Mouse (Mus musculus): ENCODE measurements around the gene Ecsit. TPM values are rescaled to one million over a fixed set of nuclear protein-coding genes. Genes with fewer than 3 reads are reported as not detected.
A peak's percentile ranks its signal among the peaks of the same experiment; 100 is the strongest.

Gene Ecsit
- polyA plus RNA-seq, 1 experiment from 2014 or later = 47.2 TPM

DNA sequence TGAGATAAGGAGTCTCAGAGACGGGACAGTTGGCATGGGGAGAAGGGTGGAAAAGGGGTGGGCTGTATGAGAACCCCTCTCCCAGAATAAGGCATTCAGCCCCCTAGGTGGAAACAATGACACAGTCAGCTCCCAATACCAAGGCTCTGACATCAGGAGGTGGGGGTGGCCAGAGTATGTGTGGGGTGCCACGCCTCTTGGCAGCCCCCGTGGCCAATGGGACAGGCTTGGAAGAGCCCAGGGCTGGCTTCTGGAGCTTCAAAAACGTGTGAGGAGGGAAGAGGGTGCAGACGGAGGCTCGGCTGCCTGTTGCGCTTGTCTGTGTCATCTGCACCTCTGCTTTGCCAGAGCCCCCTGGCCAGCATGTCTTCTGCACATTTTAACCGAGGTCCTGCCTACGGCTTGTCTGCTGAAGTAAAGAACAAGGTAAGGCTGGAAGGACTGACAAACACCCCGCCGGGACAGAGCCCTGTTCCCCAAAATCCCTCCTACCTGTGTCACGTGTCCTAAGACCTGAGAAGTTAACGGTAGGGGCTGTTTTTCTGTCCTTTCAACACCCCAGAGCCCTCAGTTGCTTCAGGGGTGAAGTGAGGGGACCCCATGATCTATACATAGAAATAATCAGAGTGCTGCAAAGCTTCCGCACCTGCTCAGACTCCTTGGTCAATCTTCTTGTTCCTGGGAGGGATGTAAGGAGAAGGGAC is 13.9 kb upstream of the Ecsit start, which contains the start of gene Cnn1:
Gene Cnn1 (plus strand): TSS at position 224 of the 704 bp plus-strand sequence.
- no peak within 1 kb of the TSS for H3K9ac ChIP-seq (ENCODE audit: low read length)
- 11% methylated on average over 14 of the region's 14 CpGs for WGBS
- no peak within 1 kb of the TSS for H3K27ac ChIP-seq (ENCODE audit: low read depth, low read length)
- no peak within 1 kb of the TSS for H3K4me3 ChIP-seq (ENCODE audit: low read depth, low read length)
- H3K27me3 ChIP-seq (replicated peaks; ENCODE audit: control insufficient read depth, insufficient read depth, low read length) = peaks cover 16% of the 10 kb centered on the region
- H3K9me3 ChIP-seq (replicated peaks; ENCODE audit: control insufficient read depth, low read length) = no peaks in the 10 kb centered on the region
- DNase-seq (ENCODE audit: low spot score) (peak; percentile 16), ATAC-seq (no peak)
- H3K4me2 ChIP-seq (ENCODE audit: low read length) = no peak within 1 kb of the TSS
- H3K4me1 ChIP-seq (ENCODE audit: control insufficient read depth, insufficient read depth, low read length) = peaks cover 5% of the 10 kb centered on the region; the same call in 1 of the 2 replicates
- no peaks in the 10 kb centered on the region for H3K36me3 ChIP-seq (ENCODE audit: control insufficient read depth, insufficient read depth, low read length)

DNA sequence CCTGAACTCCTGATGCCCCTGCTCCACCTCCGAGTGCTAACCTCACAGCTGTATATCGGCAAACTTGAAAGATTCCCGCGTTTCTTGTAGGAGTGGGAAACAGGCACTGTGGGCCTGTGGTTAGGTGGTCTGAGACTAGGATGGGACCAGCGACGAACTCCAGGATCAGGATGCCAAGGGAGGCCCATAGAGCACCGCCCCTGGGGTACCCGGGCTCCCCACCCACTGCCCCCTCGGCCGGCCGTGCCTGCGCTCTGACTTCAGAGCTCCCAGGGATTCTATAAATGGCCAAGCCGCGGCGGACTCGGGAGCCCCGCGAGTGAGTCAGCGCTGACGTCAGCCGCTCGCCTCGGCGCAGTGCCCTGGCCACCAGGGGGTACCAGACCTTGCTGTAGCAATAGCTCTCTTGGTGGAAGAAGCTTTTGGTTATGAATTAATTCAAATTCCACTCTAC is 10.6 kb upstream of the Ecsit start:
- H3K4me3 ChIP-seq (ENCODE audit: low read depth, low read length) = peak overlapping the region; percentile 28
- no peaks in the 10 kb centered on the region for H3K36me3 ChIP-seq (ENCODE audit: control insufficient read depth, insufficient read depth, low read length)
- peaks cover 15% of the 10 kb centered on the region for H3K27me3 ChIP-seq (replicated peaks; ENCODE audit: control insufficient read depth, insufficient read depth, low read length)
- ATAC-seq (peak; percentile 68), DNase-seq (ENCODE audit: low spot score) (peak; percentile 72)
- H3K4me1 ChIP-seq (ENCODE audit: control insufficient read depth, insufficient read depth, low read length) = peaks cover 5% of the 10 kb centered on the region; the same call in 1 of the 2 replicates
- no peaks in the 10 kb centered on the region for H3K9me3 ChIP-seq (replicated peaks; ENCODE audit: control insufficient read depth, low read length)
- peak overlapping the region; percentile 60 for H3K4me2 ChIP-seq (ENCODE audit: low read length)
- peak overlapping the region; percentile 61 for H3K9ac ChIP-seq (ENCODE audit: low read length)
- no peak overlapping the region for H3K27ac ChIP-seq (ENCODE audit: low read depth, low read length)
- WGBS = 2% methylated on average over 24 of the region's 24 CpGs

DNA sequence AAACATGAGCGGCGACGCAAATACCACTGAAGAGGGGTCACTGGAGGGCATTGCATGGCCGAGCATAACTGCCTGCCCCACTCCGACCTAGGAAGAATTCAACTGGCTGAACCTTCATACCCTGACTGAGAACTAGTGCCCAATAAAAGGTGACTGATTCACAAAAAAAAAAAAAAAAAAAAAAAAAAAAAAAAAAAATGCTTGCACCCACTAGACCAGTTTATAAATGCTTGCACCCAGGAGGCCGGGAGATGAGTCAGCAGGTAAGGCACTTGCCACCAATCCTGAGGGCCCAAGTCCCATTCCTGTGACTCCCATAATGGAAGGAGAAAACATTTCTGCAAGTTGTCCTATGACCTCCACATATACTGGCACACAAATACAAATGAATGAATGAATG is 7.5 kb upstream of the Ecsit start:
- no peak for DNase-seq (ENCODE audit: low spot score)
- 89% methylated on average over 6 of the region's 6 CpGs for WGBS
- no peaks in the 10 kb centered on the region for H3K9me3 ChIP-seq (replicated peaks; ENCODE audit: control insufficient read depth, low read length)
- H3K36me3 ChIP-seq (ENCODE audit: control insufficient read depth, insufficient read depth, low read length) = no peaks in the 10 kb centered on the region
- no peak overlapping the region for H3K4me3 ChIP-seq (ENCODE audit: low read depth, low read length)
- peaks cover 5% of the 10 kb centered on the region; the same call in 1 of the 2 replicates for H3K4me1 ChIP-seq (ENCODE audit: control insufficient read depth, insufficient read depth, low read length)
- no peaks in the 10 kb centered on the region for H3K27me3 ChIP-seq (replicated peaks; ENCODE audit: control insufficient read depth, insufficient read depth, low read length)
- no peak overlapping the region for H3K27ac ChIP-seq (ENCODE audit: low read depth, low read length)
- no peak for ATAC-seq
- no peak overlapping the region for H3K9ac ChIP-seq (ENCODE audit: low read length)
- no peak overlapping the region for H3K4me2 ChIP-seq (ENCODE audit: low read length)

DNA sequence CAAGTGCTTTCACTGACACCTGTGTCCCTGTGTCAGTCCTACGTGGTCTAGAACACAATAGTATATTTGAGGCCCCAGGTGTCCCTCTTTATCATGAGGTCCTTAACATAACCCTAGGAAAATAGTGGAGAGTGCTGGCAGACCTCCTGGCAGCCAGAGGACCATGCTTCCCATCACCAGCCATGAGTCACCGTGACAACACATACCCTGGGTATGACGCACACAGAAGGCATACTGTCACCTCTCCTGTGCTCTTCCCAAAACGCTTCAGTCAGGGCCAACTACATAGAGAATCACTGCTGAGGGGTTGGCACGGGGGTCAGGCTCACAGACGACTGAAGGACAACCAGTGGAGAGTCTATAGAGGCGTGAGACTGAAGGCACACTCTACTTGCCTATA is 4.7 kb upstream of the Ecsit start:
- H3K4me3 ChIP-seq (ENCODE audit: low read depth, low read length) = no peak overlapping the region
- ATAC-seq (no peak), DNase-seq (ENCODE audit: low spot score) (no peak)
- WGBS = 88% methylated on average over 7 of the region's 7 CpGs
- no peaks in the 10 kb centered on the region for H3K36me3 ChIP-seq (ENCODE audit: control insufficient read depth, insufficient read depth, low read length)
- no peaks in the 10 kb centered on the region for H3K27me3 ChIP-seq (replicated peaks; ENCODE audit: control insufficient read depth, insufficient read depth, low read length)
- no peak overlapping the region for H3K4me2 ChIP-seq (ENCODE audit: low read length)
- no peak overlapping the region for H3K9ac ChIP-seq (ENCODE audit: low read length)
- H3K27ac ChIP-seq (ENCODE audit: low read depth, low read length) = no peak overlapping the region
- H3K9me3 ChIP-seq (replicated peaks; ENCODE audit: control insufficient read depth, low read length) = no peaks in the 10 kb centered on the region
- H3K4me1 ChIP-seq (ENCODE audit: control insufficient read depth, insufficient read depth, low read length) = no peaks in the 10 kb centered on the region; the same call in 1 of the 2 replicates

DNA sequence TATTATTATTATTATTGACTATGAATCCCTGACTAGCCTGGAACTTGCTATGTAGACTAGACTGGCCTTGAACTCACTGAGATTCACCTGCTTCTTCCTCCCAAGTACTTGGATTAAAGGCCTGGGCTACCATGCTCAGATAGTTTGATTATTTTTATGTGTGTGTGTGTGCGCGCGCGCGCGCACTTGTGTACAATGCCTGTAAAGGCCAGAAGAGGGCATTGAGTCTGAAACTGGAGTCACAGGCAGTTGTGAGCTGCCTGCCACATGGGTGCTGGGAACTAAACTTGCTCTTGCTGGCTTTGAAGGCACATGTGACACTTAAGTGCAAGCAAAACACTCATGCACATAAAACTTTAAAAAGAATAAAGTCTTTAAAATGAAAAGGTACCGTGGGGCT is 4.0 kb upstream of the Ecsit start:
- H3K27ac ChIP-seq (ENCODE audit: low read depth, low read length) = no peak overlapping the region
- H3K4me2 ChIP-seq (ENCODE audit: low read length) = no peak overlapping the region
- no peaks in the 10 kb centered on the region for H3K9me3 ChIP-seq (replicated peaks; ENCODE audit: control insufficient read depth, low read length)
- DNase-seq (ENCODE audit: low spot score) (no peak), ATAC-seq (no peak)
- no peak overlapping the region for H3K9ac ChIP-seq (ENCODE audit: low read length)
- WGBS = 98% methylated on average over 7 of the region's 7 CpGs
- H3K36me3 ChIP-seq (ENCODE audit: control insufficient read depth, insufficient read depth, low read length) = no peaks in the 10 kb centered on the region
- no peaks in the 10 kb centered on the region for H3K27me3 ChIP-seq (replicated peaks; ENCODE audit: control insufficient read depth, insufficient read depth, low read length)
- H3K4me3 ChIP-seq (ENCODE audit: low read depth, low read length) = no peak overlapping the region
- H3K4me1 ChIP-seq (ENCODE audit: control insufficient read depth, insufficient read depth, low read length) = no peaks in the 10 kb centered on the region; the same call in 1 of the 2 replicates

DNA sequence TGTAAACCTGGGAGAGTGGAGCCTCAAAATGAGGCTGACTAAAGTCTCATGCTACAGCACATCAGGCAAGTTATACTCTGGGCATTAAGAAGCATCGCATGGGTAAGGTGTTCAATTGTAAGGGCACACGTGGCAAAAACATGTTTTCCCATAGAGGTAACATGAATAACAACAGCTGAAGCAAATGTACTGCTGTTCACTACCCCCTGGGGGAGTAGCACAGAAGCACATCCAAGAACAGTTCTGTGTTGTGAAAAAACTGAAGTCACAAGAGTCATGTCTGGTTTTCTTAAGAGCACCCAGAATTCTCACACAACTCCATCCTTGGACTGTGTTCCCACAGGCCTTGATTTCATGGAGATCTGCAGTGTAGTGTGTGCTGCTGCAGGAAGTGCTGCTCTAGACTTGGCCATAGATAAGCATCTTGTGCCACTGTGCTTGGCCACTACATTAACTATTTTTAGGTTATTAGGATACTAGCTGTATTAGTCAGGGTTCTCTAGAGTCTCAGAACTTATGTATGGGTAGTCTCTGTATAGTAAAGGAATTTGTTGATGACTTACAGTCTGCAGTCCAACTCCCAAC is 1.9 kb upstream of the Ecsit start:
- no peak overlapping the region for H3K27ac ChIP-seq (ENCODE audit: low read depth, low read length)
- H3K4me2 ChIP-seq (ENCODE audit: low read length) = no peak overlapping the region
- DNase-seq (ENCODE audit: low spot score) (no peak), ATAC-seq (no peak)
- H3K9ac ChIP-seq (ENCODE audit: low read length) = no peak overlapping the region
- 75% methylated on average over 2 of the region's 2 CpGs for WGBS
- no peaks in the 10 kb centered on the region for H3K9me3 ChIP-seq (replicated peaks; ENCODE audit: control insufficient read depth, low read length)
- no peaks in the 10 kb centered on the region for H3K36me3 ChIP-seq (ENCODE audit: control insufficient read depth, insufficient read depth, low read length)
- H3K4me1 ChIP-seq (ENCODE audit: control insufficient read depth, insufficient read depth, low read length) = no peaks in the 10 kb centered on the region; the same call in 1 of the 2 replicates
- no peak overlapping the region for H3K4me3 ChIP-seq (ENCODE audit: low read depth, low read length)
- H3K27me3 ChIP-seq (replicated peaks; ENCODE audit: control insufficient read depth, insufficient read depth, low read length) = no peaks in the 10 kb centered on the region

DNA sequence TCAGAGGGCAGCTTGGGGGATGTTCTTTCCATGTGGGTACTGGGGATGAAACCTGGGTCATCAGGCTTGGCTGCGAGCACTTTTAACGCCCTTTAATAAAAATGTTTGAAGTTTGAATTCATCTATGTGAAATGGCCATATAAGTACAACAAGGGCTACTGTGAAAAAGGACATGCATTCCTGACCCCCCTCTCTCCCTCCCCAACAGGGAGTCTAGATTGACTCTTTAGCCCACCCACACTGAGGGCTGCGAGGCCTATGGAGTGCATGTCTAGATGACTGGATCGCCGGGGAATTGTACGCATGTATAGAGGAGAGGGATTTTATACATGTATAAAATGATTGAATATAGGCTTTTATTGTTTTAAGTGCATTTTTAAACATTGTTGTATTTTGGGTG is 774 bp upstream of the Ecsit start:
- Histone ChIP-seq H3K27me3 (replicated peaks; ENCODE audit: control insufficient read depth, insufficient read depth, low read length) (no peaks in the 10 kb centered on the region), H3K9me3 (replicated peaks; ENCODE audit: control insufficient read depth, low read length) (no peaks in the 10 kb centered on the region), H3K27ac (ENCODE audit: low read depth, low read length) (no peak overlapping the region; the same call in 1 of the 2 replicates), H3K4me2 (ENCODE audit: low read length) (peak overlapping the region; percentile 67), H3K4me1 (ENCODE audit: control insufficient read depth, insufficient read depth, low read length) (no peaks in the 10 kb centered on the region; the same call in 1 of the 2 replicates), H3K36me3 (ENCODE audit: control insufficient read depth, insufficient read depth, low read length) (0 out of 2 replicates have a peak, but pooled peaks cover 2% of the 10 kb centered on the region), H3K4me3 (ENCODE audit: low read depth, low read length) (peak overlapping the region; percentile 78), H3K9ac (ENCODE audit: low read length) (peak overlapping the region; percentile 79)
- DNase-seq (ENCODE audit: low spot score) (no peak), ATAC-seq (no peak)
- whole genome bisulfite sequencing = 82% methylated on average over 6 of the region's 6 CpGs

DNA sequence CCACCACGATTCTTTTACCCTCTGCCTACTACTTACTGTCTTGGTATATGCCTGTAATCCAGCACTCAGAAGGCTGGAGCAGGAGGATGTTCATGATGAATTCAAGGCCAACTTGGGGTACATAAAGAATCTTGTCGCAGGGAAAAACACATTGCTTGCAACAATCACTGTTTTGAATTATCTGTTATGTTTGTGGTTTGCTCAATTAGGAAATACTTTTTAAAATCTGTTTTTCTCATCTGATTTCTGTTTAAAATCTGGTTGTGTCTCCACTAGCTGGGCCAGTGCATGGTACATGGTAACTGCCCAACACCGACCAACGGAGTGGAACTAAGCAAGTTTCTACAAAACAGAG is 594 bp downstream of the Ecsit start:
- DNase-seq (ENCODE audit: low spot score) = no peak
- Histone ChIP-seq H3K4me3 (ENCODE audit: low read depth, low read length) (peak overlapping the region; percentile 78), H3K36me3 (ENCODE audit: control insufficient read depth, insufficient read depth, low read length) (0 out of 2 replicates have a peak, but pooled peaks cover 11% of the 10 kb centered on the region), H3K4me2 (ENCODE audit: low read length) (peak overlapping the region; percentile 67), H3K9me3 (replicated peaks; ENCODE audit: control insufficient read depth, low read length) (no peaks in the 10 kb centered on the region), H3K9ac (ENCODE audit: low read length) (peak overlapping the region; percentile 79), H3K27ac (ENCODE audit: low read depth, low read length) (no peak overlapping the region), H3K27me3 (replicated peaks; ENCODE audit: control insufficient read depth, insufficient read depth, low read length) (no peaks in the 10 kb centered on the region), H3K4me1 (ENCODE audit: control insufficient read depth, insufficient read depth, low read length) (no peaks in the 10 kb centered on the region; the same call in 1 of the 2 replicates)
- 29% methylated on average over 4 of the region's 4 CpGs for WGBS
- no peak for ATAC-seq

DNA sequence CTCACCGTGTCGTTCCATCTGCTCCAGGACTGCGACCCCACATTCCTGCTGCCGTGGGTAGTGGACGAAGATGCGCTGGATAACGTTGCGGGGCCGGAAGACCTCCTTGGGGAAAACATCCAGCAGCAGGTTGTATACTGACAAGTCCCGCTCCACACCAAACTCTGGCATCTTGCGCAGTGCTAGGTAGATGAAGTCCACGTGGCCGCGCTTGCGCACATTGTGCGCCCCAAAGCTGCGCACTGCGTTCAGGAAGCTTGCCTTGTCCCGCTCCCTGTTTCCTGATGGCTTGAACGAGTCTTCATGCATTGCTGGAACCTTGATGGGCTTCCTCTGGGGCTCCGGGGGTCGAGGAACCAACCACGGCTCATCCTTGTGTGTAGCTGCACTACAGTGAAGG is 9.0 kb downstream of the Ecsit start:
- Histone ChIP-seq H3K27ac (ENCODE audit: low read depth, low read length) (no peak overlapping the region), H3K4me3 (ENCODE audit: low read depth, low read length) (no peak overlapping the region), H3K9me3 (replicated peaks; ENCODE audit: control insufficient read depth, low read length) (no peaks in the 10 kb centered on the region), H3K4me2 (ENCODE audit: low read length) (no peak overlapping the region), H3K9ac (ENCODE audit: low read length) (no peak overlapping the region), H3K36me3 (ENCODE audit: control insufficient read depth, insufficient read depth, low read length) (peaks cover 45% of the 10 kb centered on the region), H3K27me3 (replicated peaks; ENCODE audit: control insufficient read depth, insufficient read depth, low read length) (no peaks in the 10 kb centered on the region), H3K4me1 (ENCODE audit: control insufficient read depth, insufficient read depth, low read length) (no peaks in the 10 kb centered on the region)
- 96% methylated on average over 23 of the region's 23 CpGs for WGBS
- DNase-seq (ENCODE audit: low spot score) = no peak
- no peak for ATAC-seq

Measured in forebrain, embryonic 14.5 days (tissue).